Mouse (Mus musculus): ENCODE data around the gene Plekhg3. TPM values are rescaled to one million over a fixed set of nuclear protein-coding genes. Genes with fewer than 3 reads are reported as not detected.

Gene Plekhg3
- total RNA-seq, 1 experiment, result 12.1 TPM

GRCm38 (mm10) chr12:76536591-76537153 is 6.0 kb downstream of the Plekhg3 start:
- no peak for DNase-seq (ENCODE audit: low read depth, low spot score)
- H3K9me3 ChIP-seq (ENCODE audit: control insufficient read depth, insufficient read depth, low read depth, low read length), result no peaks in the 10 kb centered on the region
- H3K4me1 ChIP-seq (ENCODE audit: control insufficient read depth in 2 of 2, insufficient read depth in 2 of 2, low read length in 2 of 2, poor library complexity in 1 of 2), result peaks cover 0 to 23% of the 10 kb centered on the region in 2 experiments; a peak in 3 of 4 replicates
- H3K36me3 ChIP-seq (ENCODE audit: control insufficient read depth, insufficient read depth, low read length, poor library complexity, severe bottlenecking), result no peaks in the 10 kb centered on the region
- no peak for TF ChIP-seq ZNF384 (IDR thresholded peaks at IDR 0.05; ENCODE audit: low read depth, low read length)
- TF ChIP-seq MAFK (IDR thresholded peaks at IDR 0.05; ENCODE audit: insufficient read depth, low read depth, low read length), result no peak
- no peak for TF ChIP-seq ZC3H11A (IDR thresholded peaks at IDR 0.05; ENCODE audit: borderline replicate concordance, low read depth, low read length)
- TF ChIP-seq HCFC1 (IDR thresholded peaks at IDR 0.05; ENCODE audit: borderline replicate concordance, insufficient read depth, low read length), result no peak
- TF ChIP-seq CHD2 (IDR thresholded peaks at IDR 0.05; ENCODE audit: low read depth, low read length), result no peak
- H3K27ac ChIP-seq (ENCODE audit: insufficient read depth, low read depth, low read length, poor library complexity, severe bottlenecking), result no peak overlapping the region
- in situ Hi-C loops (cut with MboI; ENCODE audit: low sequenced_read_pairs in 2 of 2, unreplicated experiment in 2 of 2), result no loop called here
- H3K4me3 ChIP-seq (ENCODE audit: insufficient read depth in 1 of 2, low read depth in 1 of 2, low read length in 2 of 2, poor library complexity in 1 of 2, severe bottlenecking in 1 of 2), result no peak overlapping the region
- no peak overlapping the region for H3K9ac ChIP-seq (ENCODE audit: insufficient read depth, low read depth, low read length, poor library complexity, severe bottlenecking)

GRCm38 (mm10) chr12:76537434-76537833 is 6.7 kb downstream of the Plekhg3 start:
- Histone ChIP-seq H3K4me1 (ENCODE audit: control insufficient read depth in 2 of 2, insufficient read depth in 2 of 2, low read length in 2 of 2, poor library complexity in 1 of 2) (peaks cover 0 to 22% of the 10 kb centered on the region in 2 experiments; a peak in 3 of 4 replicates), H3K9ac (ENCODE audit: insufficient read depth, low read depth, low read length, poor library complexity, severe bottlenecking) (no peak overlapping the region), H3K4me3 (ENCODE audit: insufficient read depth in 1 of 2, low read depth in 1 of 2, low read length in 2 of 2, poor library complexity in 1 of 2, severe bottlenecking in 1 of 2) (no peak overlapping the region), H3K36me3 (ENCODE audit: control insufficient read depth, insufficient read depth, low read length, poor library complexity, severe bottlenecking) (no peaks in the 10 kb centered on the region), H3K9me3 (ENCODE audit: control insufficient read depth, insufficient read depth, low read depth, low read length) (no peaks in the 10 kb centered on the region), H3K27ac (ENCODE audit: insufficient read depth, low read depth, low read length, poor library complexity, severe bottlenecking) (no peak overlapping the region)
- in situ Hi-C loops (cut with MboI; ENCODE audit: low sequenced_read_pairs in 2 of 2, unreplicated experiment in 2 of 2), result no loop called here
- TF ChIP-seq CHD2 (IDR thresholded peaks at IDR 0.05; ENCODE audit: low read depth, low read length), result no peak
- no peak for TF ChIP-seq ZNF384 (IDR thresholded peaks at IDR 0.05; ENCODE audit: low read depth, low read length)
- no peak for TF ChIP-seq MAFK (IDR thresholded peaks at IDR 0.05; ENCODE audit: insufficient read depth, low read depth, low read length)
- TF ChIP-seq HCFC1 (IDR thresholded peaks at IDR 0.05; ENCODE audit: borderline replicate concordance, insufficient read depth, low read length), result no peak
- TF ChIP-seq ZC3H11A (IDR thresholded peaks at IDR 0.05; ENCODE audit: borderline replicate concordance, low read depth, low read length), result no peak
- DNase-seq (ENCODE audit: low read depth, low spot score), result no peak

- H3K9me3 ChIP-seq (ENCODE audit: control insufficient read depth, insufficient read depth, low read depth, low read length), result no peaks in the 10 kb centered on the region
- no peak overlapping the region for H3K4me3 ChIP-seq (ENCODE audit: insufficient read depth in 1 of 2, low read depth in 1 of 2, low read length in 2 of 2, poor library complexity in 1 of 2, severe bottlenecking in 1 of 2)
- in situ Hi-C loops (cut with MboI; ENCODE audit: low sequenced_read_pairs in 2 of 2, unreplicated experiment in 2 of 2), result no loop called here
- H3K9ac ChIP-seq (ENCODE audit: insufficient read depth, low read depth, low read length, poor library complexity, severe bottlenecking), result no peak overlapping the region
- H3K4me1 ChIP-seq (ENCODE audit: control insufficient read depth in 2 of 2, insufficient read depth in 2 of 2, low read length in 2 of 2, poor library complexity in 1 of 2), result peaks cover 0 to 19% of the 10 kb centered on the region in 2 experiments; a peak in 2 of 4 replicates
- no peak overlapping the region for H3K27ac ChIP-seq (ENCODE audit: insufficient read depth, low read depth, low read length, poor library complexity, severe bottlenecking)
- no peaks in the 10 kb centered on the region for H3K36me3 ChIP-seq (ENCODE audit: control insufficient read depth, insufficient read depth, low read length, poor library complexity, severe bottlenecking)
- no peak for DNase-seq (ENCODE audit: low read depth, low spot score)
- TF ChIP-seq MAFK (IDR thresholded peaks at IDR 0.05; ENCODE audit: insufficient read depth, low read depth, low read length), result no peak
- TF ChIP-seq CHD2 (IDR thresholded peaks at IDR 0.05; ENCODE audit: low read depth, low read length), result no peak
- TF ChIP-seq ZC3H11A (IDR thresholded peaks at IDR 0.05; ENCODE audit: borderline replicate concordance, low read depth, low read length), result no peak
- TF ChIP-seq HCFC1 (IDR thresholded peaks at IDR 0.05; ENCODE audit: borderline replicate concordance, insufficient read depth, low read length), result no peak
- no peak for TF ChIP-seq ZNF384 (IDR thresholded peaks at IDR 0.05; ENCODE audit: low read depth, low read length)
These were observed 9.5 kb downstream of the Plekhg3 start for GRCm38 (mm10) chr12:76540169-76540568.

GRCm38 (mm10) chr12:76540701-76541221 is 10.1 kb downstream of the Plekhg3 start:
- Histone ChIP-seq H3K9me3 (ENCODE audit: control insufficient read depth, insufficient read depth, low read depth, low read length) (no peaks in the 10 kb centered on the region), H3K4me1 (ENCODE audit: control insufficient read depth in 2 of 2, insufficient read depth in 2 of 2, low read length in 2 of 2, poor library complexity in 1 of 2) (peaks cover 0 to 19% of the 10 kb centered on the region in 2 experiments; a peak in 2 of 4 replicates), H3K27ac (ENCODE audit: insufficient read depth, low read depth, low read length, poor library complexity, severe bottlenecking) (no peak overlapping the region), H3K36me3 (ENCODE audit: control insufficient read depth, insufficient read depth, low read length, poor library complexity, severe bottlenecking) (0 out of 2 replicates have a peak, but pooled peaks cover 2% of the 10 kb centered on the region), H3K4me3 (ENCODE audit: insufficient read depth in 1 of 2, low read depth in 1 of 2, low read length in 2 of 2, poor library complexity in 1 of 2, severe bottlenecking in 1 of 2) (no peak overlapping the region; a peak in 1 of 4 replicates), H3K9ac (ENCODE audit: insufficient read depth, low read depth, low read length, poor library complexity, severe bottlenecking) (no peak overlapping the region)
- in situ Hi-C loops (cut with MboI; ENCODE audit: low sequenced_read_pairs in 2 of 2, unreplicated experiment in 2 of 2), result no loop called here
- no peak for DNase-seq (ENCODE audit: low read depth, low spot score)
- no peak for TF ChIP-seq ZC3H11A (IDR thresholded peaks at IDR 0.05; ENCODE audit: borderline replicate concordance, low read depth, low read length)
- TF ChIP-seq HCFC1 (IDR thresholded peaks at IDR 0.05; ENCODE audit: borderline replicate concordance, insufficient read depth, low read length), result no peak
- TF ChIP-seq MAFK (IDR thresholded peaks at IDR 0.05; ENCODE audit: insufficient read depth, low read depth, low read length), result no peak
- no peak for TF ChIP-seq ZNF384 (IDR thresholded peaks at IDR 0.05; ENCODE audit: low read depth, low read length)
- no peak for TF ChIP-seq CHD2 (IDR thresholded peaks at IDR 0.05; ENCODE audit: low read depth, low read length)
